Mouse (Mus musculus) small intestine, adult 2 months (tissue): ENCODE measurements around the gene Mill2.

Source experiments
- CTCF ChIP-seq: fragments of 200-500 bp; IDR thresholded peaks from 2 replicates; pipeline ENCODE4 v1.5.1; 2012; ENCODE audit warnings: low read depth, mild to moderate bottlenecking, control low read depth, inconsistent platforms, low read length, moderate library complexity, mixed read lengths; ENCODE audit not compliant: insufficient replicate concordance, insufficient read length; ENCODE audit errors: extremely low read depth
- POLR2A ChIP-seq: fragments of 200-500 bp; IDR thresholded peaks from 2 replicates; pipeline ENCODE4 v1.6.1; 2012; ENCODE audit warnings: low read depth, mild to moderate bottlenecking, control low read depth, inconsistent platforms, low read length, moderate library complexity

DNA sequence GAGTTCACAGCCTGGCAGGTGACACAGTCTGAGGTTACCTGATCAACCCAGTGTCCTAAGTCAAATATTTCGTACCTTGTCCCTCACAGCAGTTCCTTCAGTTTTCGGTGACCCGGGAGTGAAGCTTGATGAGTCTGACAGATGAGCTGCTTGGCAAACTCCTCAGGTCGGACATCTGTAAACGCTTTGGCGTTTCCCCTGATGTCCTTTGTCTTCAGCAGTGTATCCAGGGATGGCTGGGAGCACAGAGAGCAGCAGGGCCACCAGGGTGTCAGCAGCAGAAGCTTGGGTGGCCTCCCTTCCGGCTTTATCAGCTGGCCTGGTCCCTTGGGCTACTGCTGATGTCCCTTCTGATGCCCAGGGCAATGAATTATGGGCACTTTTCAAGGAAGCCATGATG lies 38.9 kb downstream of the Mill2 start:
- TF ChIP-seq POLR2A (no peak), CTCF (no peak)
